Mouse (Mus musculus) embryo, embryonic 10 days (tissue): ENCODE results near the gene Gabrd.
"Not testable (repeated sequence)": the region's sequence is repeated elsewhere in the genome, so short reads cannot be mapped to it uniquely, and the experiment has no call there.

ENCODE experiments used
- DNase-seq: peaks from one replicate; pipeline ENCODE4 v3.0.0-alpha.2; 2015; ENCODE audit warnings: low spot score

Gene Gabrd

GRCm38 (mm10) chr4:155397511-155398221 lies at the start of gene Gabrd:
Gabrd (minus strand) TSS chr4:155398112.
- DNase-seq = peak; percentile 80

DNA sequence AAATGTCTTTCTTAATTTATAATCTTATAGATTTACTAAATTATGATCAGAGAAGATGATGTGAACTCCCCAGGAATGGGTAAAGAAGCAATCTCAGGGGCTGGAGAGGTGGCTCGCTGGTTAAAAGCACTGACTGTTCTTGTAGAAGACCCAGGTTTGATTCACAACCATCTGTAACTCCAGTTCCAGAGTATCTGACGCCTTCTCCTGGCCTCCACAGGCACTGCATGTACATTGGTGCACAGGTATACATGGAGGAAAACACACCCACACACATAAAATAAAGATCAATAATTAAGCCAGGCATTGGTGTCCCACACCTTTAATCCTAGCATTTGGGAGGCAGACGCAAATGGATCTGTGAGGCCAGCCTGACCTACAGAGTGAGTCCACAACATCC lies 44.9 kb upstream of the Gabrd start:
- no peak for DNase-seq

- no peak for DNase-seq
Measured at GRCm38 (mm10) chr4:155433993-155434392, 36.1 kb upstream of the Gabrd start.

DNA sequence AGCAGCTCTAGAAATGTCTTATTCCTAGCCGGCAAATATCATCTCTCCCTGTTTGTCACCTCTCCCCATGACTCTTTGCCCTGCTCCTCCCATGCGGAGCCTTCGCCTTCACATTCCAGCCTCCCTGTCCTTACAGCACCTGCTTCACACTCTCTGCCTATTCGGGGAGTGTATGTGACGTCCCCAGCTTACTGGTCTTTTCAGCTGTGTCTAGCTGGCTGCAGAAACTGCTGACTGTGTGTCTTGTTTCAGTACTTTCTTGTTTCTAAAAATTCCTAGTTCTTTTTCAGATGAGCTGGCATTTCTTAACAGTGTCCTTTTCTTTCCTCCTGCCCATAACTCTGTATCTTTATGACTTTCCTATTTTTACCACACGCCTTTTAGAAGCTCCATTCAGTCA lies 34.4 kb upstream of the Gabrd start:
- DNase-seq = no peak

DNA sequence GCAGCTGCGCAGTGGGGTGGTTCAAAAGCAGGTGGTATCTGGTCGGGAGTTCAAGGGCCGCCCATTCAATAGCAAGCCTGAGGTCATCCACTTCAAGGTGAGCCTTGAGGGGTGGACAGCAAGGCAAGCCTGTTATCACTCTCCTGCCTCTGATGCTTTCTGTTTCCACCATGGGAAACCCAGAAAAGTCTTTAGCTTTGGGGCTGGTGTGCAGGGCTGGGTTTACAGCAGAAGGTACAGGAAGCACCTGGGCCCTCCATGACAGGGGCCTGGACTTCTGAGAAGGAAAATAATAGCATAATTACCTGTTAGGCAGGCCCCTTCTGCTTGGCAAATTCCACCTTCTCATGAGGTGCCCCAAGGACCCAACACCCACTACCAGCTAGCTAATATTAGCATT lies 31.3 kb upstream of the Gabrd start:
- no peak for DNase-seq

DNA sequence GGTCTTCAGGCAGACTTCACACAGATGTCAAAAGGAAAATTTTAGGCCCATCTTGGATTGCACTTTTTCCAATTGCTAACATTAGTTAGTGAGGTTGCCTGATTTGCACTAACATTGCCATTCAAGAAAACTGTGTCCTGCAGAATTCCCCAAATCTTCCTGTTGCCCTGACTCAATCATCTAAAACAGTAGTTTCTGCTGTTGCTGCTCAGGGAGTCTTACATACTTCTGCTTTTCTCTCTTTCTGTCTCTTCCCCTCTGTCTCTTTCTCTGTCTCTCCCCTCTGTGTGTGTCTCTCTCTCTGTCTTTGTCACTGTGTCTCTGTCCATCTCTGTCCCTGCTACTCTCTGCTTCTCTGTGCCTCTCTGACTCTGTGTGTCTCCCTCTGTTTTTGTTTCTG lies 30.5 kb upstream of the Gabrd start:
- no peak for DNase-seq

GRCm38 (mm10) chr4:155426272-155426671 lies 28.4 kb upstream of the Gabrd start:
- DNase-seq = no peak

- DNase-seq = no peak
Measured at GRCm38 (mm10) chr4:155423988-155424387, 26.1 kb upstream of the Gabrd start.

DNA sequence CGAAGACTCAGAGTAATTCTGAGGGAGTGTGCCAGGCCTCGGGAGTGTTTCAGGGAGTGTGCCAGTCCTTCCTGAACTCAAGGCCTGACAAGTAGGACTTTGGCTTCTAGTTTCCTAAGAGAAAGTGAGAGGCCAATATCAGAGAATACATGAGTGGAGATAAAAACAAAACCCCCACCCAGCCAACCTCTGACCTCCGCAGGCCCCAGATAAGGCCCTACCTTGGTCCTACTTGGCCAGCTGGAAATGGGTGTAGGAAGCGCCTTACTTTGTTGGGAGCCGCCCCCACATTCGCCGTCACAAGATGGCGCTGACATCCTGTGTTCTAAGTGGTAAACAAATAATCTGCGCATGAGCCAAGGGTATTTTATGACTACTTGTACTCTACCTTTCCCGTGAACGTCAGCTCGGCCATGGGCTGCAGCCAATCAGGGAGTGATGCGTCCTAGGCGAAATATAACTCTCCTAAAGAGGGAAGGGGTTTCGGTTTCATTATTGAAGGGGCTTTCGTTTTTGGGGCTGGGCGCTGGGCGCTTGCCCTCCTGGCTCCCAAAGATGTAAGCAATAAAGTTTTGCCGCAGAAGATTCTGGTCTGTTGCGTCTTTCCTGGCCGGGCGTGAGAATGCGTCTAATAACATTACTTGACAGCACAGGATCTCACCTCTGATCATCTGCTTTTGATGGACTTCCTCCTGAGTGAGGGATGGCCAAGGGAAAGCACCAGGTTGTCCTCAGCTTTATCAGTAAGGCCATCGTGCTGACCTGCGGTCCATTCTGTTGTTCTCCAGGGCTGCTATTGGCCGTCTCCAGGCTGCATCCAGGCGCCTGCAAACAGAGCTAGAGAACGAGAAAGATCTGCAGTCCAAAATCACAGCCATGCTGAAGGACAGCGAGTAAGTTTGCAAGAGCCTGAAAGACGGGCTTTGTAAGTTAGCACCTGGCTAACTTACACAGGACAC lies 23.8 kb upstream of the Gabrd start:
- not testable (repeated sequence) for DNase-seq

- DNase-seq = no peak
Measured at GRCm38 (mm10) chr4:155420137-155420536, 22.2 kb upstream of the Gabrd start.

GRCm38 (mm10) chr4:155414656-155415235 lies 16.8 kb upstream of the Gabrd start:
- DNase-seq = no peak

GRCm38 (mm10) chr4:155413641-155414335 lies 15.9 kb upstream of the Gabrd start:
- DNase-seq = no peak

DNA sequence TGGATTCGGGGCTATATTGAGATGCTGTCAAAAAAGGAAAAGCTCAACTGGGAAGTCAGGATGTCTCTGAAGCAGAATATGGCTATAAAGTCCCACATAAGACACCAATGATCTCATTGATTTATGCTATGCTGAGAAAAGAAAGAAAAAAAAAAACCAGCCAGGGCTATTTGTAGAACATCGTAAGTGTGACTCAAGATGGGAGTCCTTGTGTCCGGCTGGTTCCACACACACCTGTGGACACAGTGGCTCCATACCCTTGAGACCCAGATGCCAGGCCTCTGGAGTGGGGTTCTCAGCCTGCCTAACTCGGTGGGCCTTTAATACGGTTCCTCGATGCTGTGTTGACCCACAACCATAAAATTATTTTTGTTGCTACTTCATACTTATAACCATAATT lies 14.2 kb upstream of the Gabrd start:
- DNase-seq = no peak

- DNase-seq = peak; percentile 96
Measured at GRCm38 (mm10) chr4:155409058-155409776, 11.3 kb upstream of the Gabrd start, which contains the start of gene Cfap74. Cfap74 (plus strand) TSS chr4:155409190.

- DNase-seq = no peak
Measured at GRCm38 (mm10) chr4:155408695-155409057, 10.8 kb upstream of the Gabrd start.

DNA sequence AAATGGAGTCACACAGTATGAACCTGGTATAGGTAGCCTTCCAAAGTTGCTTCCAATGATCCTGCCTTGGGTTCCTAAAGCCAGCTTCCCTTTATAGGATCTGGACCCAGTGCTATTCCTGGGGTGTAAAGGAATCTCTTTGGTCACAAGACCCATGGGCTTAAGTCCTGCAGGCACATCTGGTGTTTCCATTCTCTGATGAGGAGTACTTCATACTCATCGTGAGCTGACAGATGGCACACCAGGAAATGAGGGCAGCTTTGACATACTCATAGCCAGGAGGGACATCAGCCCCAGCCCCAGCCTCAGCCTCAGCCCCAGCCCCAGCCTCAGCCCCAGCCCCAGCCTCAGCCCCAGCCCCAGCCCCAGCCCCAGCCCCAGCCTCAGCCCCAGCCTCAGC lies 4.6 kb upstream of the Gabrd start:
- no peak for DNase-seq

GRCm38 (mm10) chr4:155401121-155401520 lies 3.2 kb upstream of the Gabrd start:
- no peak for DNase-seq

- DNase-seq = peak; percentile 16
Measured at GRCm38 (mm10) chr4:155398222-155398540, 269 bp upstream of the Gabrd start.

- no peak for DNase-seq
Measured at GRCm38 (mm10) chr4:155396751-155397150, 1.2 kb downstream of the Gabrd start.

GRCm38 (mm10) chr4:155395471-155395870 lies 2.4 kb downstream of the Gabrd start:
- no peak for DNase-seq

DNA sequence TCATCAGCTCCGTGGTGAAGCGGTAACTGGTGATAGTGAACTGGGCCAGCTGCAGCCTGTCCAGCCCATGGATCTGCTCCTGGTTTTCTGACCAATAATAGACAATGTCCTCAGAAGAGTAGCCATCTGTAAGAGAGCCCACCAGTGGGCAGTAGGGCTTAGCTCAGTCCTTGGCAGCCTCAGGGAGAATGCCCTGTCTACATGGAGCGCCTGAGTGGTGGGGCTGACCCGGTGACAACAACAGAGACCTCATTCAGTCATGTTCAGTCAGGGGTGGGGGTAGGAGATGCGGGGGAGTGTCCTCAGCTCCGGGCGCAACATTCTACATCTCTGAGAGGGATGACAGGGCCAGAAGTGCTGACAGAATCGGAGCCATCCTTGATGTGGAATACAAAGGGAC lies 10.7 kb downstream of the Gabrd start:
- no peak for DNase-seq

GRCm38 (mm10) chr4:155383326-155383725 lies 14.6 kb downstream of the Gabrd start:
- DNase-seq = no peak
